Mouse (Mus musculus): ENCODE results near the gene Ccr7. TPM values are rescaled to one million over a fixed set of nuclear protein-coding genes. Genes with fewer than 3 reads are reported as not detected.

Gene Ccr7
- polyA plus RNA-seq, 1 experiment, result not detected

DNA sequence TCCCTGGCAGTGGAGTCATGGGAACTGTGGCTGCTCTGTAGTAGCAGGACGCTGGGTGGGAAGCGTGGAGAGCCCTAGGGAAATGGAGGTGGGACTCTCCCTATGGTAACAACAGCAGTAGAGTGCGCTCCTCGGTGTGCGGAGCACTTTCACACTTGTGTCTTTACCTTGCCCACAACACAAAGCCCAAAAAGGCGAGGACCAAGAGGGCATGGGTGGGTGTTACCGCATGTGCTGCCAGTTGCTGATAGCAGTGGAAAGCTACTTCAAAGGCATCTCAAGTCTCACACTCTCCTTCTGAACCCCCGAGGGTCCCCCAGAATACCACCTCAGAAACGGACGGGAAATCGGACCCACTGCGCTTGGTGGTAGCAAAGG lies 23.4 kb downstream of the Ccr7 start:
- TF ChIP-seq POLR2A (IDR thresholded peaks at IDR 0.05; ENCODE audit: borderline replicate concordance, low read depth, low read length) (no peak), CTCF (IDR thresholded peaks at IDR 0.05; ENCODE audit: low read depth, low read length) (no peak)
- Histone ChIP-seq H3K27ac (ENCODE audit: insufficient read depth, low read depth, low read length) (no peak overlapping the region), H3K4me1 (ENCODE audit: control insufficient read depth, insufficient read depth, low read length) (no peaks in the 10 kb centered on the region), H3K4me3 (ENCODE audit: insufficient read depth, low read length) (no peak overlapping the region)

DNA sequence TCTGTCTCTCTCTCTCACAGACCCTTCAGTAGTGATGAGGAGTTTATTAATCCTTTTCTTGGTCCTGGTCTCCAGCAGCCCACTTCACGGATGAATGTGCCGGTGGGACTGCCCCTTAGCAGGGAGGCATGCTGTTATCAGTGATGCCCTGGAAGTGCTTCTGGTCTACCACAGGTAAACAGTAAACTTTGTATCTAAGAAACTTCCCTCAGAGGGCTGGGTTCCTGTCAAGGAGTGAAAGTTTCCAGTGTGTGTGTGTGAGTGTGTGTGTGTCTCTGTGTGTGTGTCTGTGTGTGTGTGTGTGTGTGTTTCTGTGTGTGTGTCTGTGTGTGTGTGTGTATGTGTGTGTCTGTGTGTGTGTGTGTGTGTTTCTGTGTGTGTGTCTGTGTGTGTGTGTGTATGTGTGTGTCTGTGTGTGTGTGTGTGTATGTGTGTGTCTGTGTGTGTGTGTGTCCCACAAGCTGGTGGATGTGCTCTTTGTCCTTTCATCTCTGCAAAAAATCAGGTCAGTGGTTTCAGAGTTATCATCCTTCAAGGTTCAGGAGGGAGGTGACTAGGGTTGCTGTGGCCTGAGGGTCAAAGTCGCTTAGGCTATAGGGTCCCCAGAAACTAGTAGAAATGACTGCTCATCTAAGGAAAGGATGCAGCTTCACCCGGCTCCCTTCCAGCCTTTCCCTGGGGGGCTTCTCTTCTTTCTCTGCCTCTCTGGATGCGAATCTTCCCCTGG lies 24.0 kb downstream of the Ccr7 start:
- TF ChIP-seq CTCF (IDR thresholded peaks at IDR 0.05; ENCODE audit: low read depth, low read length) (no peak), POLR2A (IDR thresholded peaks at IDR 0.05; ENCODE audit: borderline replicate concordance, low read depth, low read length) (no peak)
- H3K4me1 ChIP-seq (ENCODE audit: control insufficient read depth, insufficient read depth, low read length), result no peaks in the 10 kb centered on the region
- H3K4me3 ChIP-seq (ENCODE audit: insufficient read depth, low read length), result no peak overlapping the region
- H3K27ac ChIP-seq (ENCODE audit: insufficient read depth, low read depth, low read length), result no peak overlapping the region

DNA sequence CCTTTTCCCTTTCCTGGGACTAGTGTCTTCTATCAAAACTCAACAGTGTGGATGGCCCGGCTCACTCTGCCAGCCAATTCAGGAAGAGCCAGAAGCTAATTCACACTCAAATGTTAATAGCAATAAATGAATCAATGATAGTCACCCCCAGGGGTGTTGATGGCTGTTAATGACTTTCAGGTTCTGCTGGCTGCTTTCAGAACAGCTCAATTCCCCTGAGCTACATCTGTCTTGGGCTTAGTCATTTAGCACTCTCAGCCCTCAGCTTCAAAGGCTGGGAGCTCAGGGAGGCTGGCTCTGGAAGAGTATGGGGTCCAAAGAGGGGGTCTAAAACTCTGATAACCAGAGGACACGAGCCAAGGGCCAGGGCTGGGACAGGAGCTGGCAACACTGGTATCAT lies 25.6 kb downstream of the Ccr7 start:
- Histone ChIP-seq H3K4me3 (ENCODE audit: insufficient read depth, low read length) (no peak overlapping the region), H3K27ac (ENCODE audit: insufficient read depth, low read depth, low read length) (no peak overlapping the region), H3K4me1 (ENCODE audit: control insufficient read depth, insufficient read depth, low read length) (no peaks in the 10 kb centered on the region)
- TF ChIP-seq CTCF (IDR thresholded peaks at IDR 0.05; ENCODE audit: low read depth, low read length) (no peak), POLR2A (IDR thresholded peaks at IDR 0.05; ENCODE audit: borderline replicate concordance, low read depth, low read length) (no peak)

DNA sequence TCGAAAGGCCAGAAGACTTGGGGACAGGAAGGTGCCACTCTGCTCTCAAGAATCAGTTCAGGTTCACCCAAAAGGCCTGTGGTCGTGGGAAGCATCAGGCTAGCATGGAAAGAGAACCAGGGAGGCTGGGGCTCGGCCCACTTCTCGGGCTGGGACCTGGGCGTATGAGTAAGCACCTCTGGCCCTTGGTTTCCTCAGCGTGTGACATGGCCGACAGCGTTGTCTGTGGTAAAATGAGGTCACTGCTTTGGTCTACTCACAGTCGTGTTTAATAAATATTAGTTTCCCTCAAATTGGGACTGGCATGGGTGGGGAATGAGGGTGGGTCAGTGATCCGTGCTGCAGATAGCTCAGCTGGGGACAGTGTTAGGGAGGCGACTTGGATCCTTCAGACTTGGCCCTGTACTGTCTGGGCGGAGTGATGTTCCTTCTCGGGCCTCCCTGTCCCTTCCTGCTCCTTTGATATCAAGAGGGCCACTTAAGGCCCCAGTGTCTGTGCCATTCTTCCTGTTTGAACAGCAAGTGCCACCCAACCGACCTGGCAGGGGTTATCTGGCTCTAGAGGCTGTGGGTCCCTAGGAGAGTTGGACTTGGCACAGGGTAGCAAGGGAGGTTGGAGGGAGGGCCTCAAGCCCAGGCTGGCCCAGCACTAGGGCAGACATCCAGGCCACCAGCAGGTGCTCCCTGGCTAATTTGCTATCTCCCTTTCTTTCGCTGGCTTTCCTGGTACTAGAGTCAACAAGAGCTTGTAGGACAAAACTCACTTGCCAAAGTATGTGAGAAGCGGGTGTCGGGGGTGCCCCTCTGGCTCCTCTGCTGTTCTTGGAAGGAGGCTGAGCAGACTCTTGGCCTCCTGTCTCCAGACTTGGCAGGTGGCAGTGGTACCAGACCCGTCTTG lies 26.8 kb downstream of the Ccr7 start:
- H3K4me3 ChIP-seq (ENCODE audit: insufficient read depth, low read length), result no peak overlapping the region
- TF ChIP-seq POLR2A (IDR thresholded peaks at IDR 0.05; ENCODE audit: borderline replicate concordance, low read depth, low read length), result no peak
- no peak for TF ChIP-seq CTCF (IDR thresholded peaks at IDR 0.05; ENCODE audit: low read depth, low read length)
- H3K4me1 ChIP-seq (ENCODE audit: control insufficient read depth, insufficient read depth, low read length), result no peaks in the 10 kb centered on the region
- H3K27ac ChIP-seq (ENCODE audit: insufficient read depth, low read depth, low read length), result no peak overlapping the region

DNA sequence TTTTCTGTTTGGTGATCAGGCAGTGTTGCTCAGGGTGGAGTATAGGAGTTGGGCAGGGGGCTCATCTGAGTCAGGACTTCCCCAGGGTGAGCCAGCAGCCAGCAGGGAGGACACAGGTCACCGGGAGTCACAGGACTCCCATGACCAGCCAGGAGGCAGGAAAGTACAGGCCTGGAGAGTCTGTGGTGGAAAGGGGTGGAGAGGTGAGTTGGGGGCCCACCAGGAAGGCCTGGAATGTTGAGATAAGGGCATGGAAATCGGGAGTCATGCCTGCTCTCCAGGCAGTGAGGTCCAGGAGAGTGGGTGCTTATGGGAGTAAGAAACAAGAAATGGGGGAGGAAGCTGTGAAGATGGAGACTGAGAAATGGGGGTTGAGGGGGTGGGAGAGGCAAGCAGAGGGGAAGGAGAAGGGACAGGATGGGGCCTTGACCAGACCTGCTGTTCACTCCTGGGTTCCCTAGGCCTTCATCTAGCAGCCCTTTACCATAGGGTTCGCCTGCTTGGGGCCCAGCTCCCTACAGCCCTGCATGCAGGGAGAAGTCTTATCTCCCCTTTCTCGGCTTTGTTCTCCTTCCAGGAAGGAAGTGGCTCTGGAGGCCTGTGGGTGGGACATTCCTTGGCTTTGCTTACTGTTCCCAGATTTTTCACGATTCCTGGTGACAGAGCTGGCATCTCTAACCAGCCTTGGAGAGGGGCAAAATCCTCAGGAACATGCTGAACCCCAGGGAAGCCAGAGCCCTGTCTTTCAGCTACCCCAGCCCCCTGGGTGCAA lies 28.2 kb downstream of the Ccr7 start:
- Histone ChIP-seq H3K4me1 (ENCODE audit: control insufficient read depth, insufficient read depth, low read length) (no peaks in the 10 kb centered on the region), H3K27ac (ENCODE audit: insufficient read depth, low read depth, low read length) (no peak overlapping the region), H3K4me3 (ENCODE audit: insufficient read depth, low read length) (no peak overlapping the region)
- TF ChIP-seq CTCF (IDR thresholded peaks at IDR 0.05; ENCODE audit: low read depth, low read length) (no peak), POLR2A (IDR thresholded peaks at IDR 0.05; ENCODE audit: borderline replicate concordance, low read depth, low read length) (no peak)

DNA sequence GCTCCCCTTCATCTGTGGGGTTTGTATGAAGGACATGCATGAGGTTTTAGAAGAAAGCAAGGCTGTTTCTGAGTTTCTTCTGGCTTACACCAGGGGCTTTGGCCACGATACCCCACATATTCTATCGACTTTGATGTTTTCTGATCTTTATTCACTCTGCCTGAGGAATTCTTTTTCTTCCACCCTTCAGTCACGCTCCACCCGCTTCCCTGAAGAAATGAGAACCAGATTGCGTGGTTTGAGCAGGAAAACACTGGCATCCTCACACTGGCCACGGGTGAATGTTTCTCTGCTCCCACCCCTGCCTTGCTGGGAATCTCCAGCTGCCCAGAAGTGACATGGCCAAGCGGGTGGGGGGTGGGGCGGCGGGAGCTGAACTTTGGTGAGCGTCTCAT lies 30.2 kb downstream of the Ccr7 start:
- Histone ChIP-seq H3K4me3 (ENCODE audit: insufficient read depth, low read length) (no peak overlapping the region), H3K27ac (ENCODE audit: insufficient read depth, low read depth, low read length) (no peak overlapping the region), H3K4me1 (ENCODE audit: control insufficient read depth, insufficient read depth, low read length) (no peaks in the 10 kb centered on the region)
- TF ChIP-seq CTCF (IDR thresholded peaks at IDR 0.05; ENCODE audit: low read depth, low read length) (no peak), POLR2A (IDR thresholded peaks at IDR 0.05; ENCODE audit: borderline replicate concordance, low read depth, low read length) (no peak)

DNA sequence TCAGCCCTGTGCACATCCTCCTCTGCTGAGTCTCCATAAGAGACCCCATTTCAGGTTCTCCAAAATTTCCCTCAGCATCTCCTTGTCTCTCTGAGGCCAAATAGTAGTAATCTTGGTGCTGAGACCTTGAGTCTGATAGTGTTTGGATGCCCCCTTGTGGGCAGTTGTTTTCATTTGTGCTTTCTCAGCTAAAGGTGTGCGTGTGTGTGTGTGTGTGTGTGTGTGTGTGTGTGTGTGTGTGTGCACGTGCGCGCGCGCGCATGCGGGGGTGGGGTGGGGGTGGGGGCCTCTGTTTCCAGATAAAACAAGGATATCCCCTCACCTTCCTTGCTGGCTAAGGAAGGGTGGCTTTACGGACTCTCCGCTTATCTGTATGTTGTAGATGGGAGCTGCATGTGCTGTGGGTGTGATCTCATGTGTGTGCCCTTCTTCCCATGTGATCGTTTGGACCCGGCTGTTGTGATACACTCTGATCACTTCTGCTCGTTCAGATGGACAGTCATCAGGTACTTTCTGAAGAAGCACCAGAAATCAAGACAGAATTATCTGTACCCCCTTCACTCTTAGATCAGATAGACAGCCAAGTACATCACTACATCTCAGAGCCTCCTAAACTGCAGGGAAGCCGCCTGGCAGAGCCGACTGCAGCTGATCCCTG lies 30.8 kb downstream of the Ccr7 start:
- Histone ChIP-seq H3K4me1 (ENCODE audit: control insufficient read depth, insufficient read depth, low read length) (no peaks in the 10 kb centered on the region), H3K27ac (ENCODE audit: insufficient read depth, low read depth, low read length) (no peak overlapping the region), H3K4me3 (ENCODE audit: insufficient read depth, low read length) (no peak overlapping the region)
- TF ChIP-seq CTCF (IDR thresholded peaks at IDR 0.05; ENCODE audit: low read depth, low read length), result no peak
- no peak for TF ChIP-seq POLR2A (IDR thresholded peaks at IDR 0.05; ENCODE audit: borderline replicate concordance, low read depth, low read length)

DNA sequence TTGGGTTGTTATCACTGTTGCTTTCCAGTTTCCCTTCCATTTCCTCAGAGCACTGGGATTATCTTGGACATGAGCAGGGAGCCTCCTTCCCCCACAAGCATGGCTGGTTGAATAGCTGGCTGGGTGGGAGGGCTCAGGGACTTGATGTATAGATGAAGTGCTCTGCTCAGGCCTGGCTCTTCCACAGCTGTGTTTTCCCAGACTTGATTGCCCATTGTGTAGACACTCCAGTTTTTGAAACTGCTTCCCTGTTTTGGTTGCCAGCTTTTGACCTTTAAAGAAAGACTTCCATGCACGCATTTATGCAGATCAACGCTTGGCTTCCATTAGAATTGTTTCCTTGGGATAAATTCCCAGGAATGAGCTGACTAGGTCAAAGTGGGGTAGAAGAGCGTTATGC lies 32.2 kb downstream of the Ccr7 start:
- TF ChIP-seq POLR2A (IDR thresholded peaks at IDR 0.05; ENCODE audit: borderline replicate concordance, low read depth, low read length) (no peak), CTCF (IDR thresholded peaks at IDR 0.05; ENCODE audit: low read depth, low read length) (no peak)
- Histone ChIP-seq H3K4me3 (ENCODE audit: insufficient read depth, low read length) (no peak overlapping the region), H3K27ac (ENCODE audit: insufficient read depth, low read depth, low read length) (no peak overlapping the region), H3K4me1 (ENCODE audit: control insufficient read depth, insufficient read depth, low read length) (no peaks in the 10 kb centered on the region)

DNA sequence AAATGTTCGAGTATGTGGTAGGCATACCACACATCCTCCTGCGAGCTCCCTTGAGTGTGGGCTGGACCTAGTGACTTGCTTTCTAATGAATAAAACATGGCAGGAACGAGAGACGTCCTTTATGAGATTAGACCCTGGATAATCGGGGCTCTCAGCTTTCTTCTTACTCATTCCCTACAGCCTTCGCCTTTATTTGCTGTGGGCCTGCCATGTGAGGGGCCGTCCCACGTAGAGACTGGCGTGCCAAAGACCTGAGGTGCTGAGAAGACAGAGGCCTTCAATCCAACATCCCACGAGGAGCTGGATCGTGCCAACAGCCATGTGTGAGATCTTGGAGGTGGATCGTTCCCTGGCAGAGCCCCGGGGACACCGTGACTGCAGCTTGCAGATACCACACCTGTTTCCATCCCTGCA lies 33.7 kb downstream of the Ccr7 start:
- TF ChIP-seq CTCF (IDR thresholded peaks at IDR 0.05; ENCODE audit: low read depth, low read length) (no peak), POLR2A (IDR thresholded peaks at IDR 0.05; ENCODE audit: borderline replicate concordance, low read depth, low read length) (no peak)
- Histone ChIP-seq H3K4me1 (ENCODE audit: control insufficient read depth, insufficient read depth, low read length) (no peaks in the 10 kb centered on the region), H3K4me3 (ENCODE audit: insufficient read depth, low read length) (no peak overlapping the region), H3K27ac (ENCODE audit: insufficient read depth, low read depth, low read length) (no peak overlapping the region)

Measured in bone marrow macrophage, adult 2 months (primary cell).